Mouse (Mus musculus): ENCODE measurements around the gene Mrpl1. TPM values are rescaled to one million over a fixed set of nuclear protein-coding genes. Genes with fewer than 3 reads are reported as not detected.

The Mrpl1 gene
- total RNA-seq, 4 experiments from 2014 or later = 25.4 to 32.5 (median 30.0) TPM

GRCm38 (mm10) chr5:96308645-96309044 lies 99.4 kb downstream of the Mrpl1 start:
- no peak for DNase-seq (ENCODE audit: low spot score)

- no peak for DNase-seq (ENCODE audit: low spot score)
These were observed 100.3 kb downstream of the Mrpl1 start for GRCm38 (mm10) chr5:96309566-96309965.

GRCm38 (mm10) chr5:96311677-96312076 lies 102.4 kb downstream of the Mrpl1 start:
- no peak for DNase-seq (ENCODE audit: low spot score)

Other genes starting within 250 kb of the Mrpl1 start
- gene Cnot6l, start 45.3 kb upstream of the Mrpl1 start, total RNA-seq (2022) = 10 to 100 TPM; 47.5 to 56.6 (median 55.9) TPM
- 1 to 10 TPM in 3 of 4 experiments, under 1 TPM in 1; 0.73 to 2.6 (median 1.9) TPM for gene Fras1, start 164.5 kb downstream of the Mrpl1 start, total RNA-seq (2022)

All from heart, adult 8-10 months (tissue).